Mouse (Mus musculus): ENCODE measurements at regions not wholly inside any gene's neighbourhood (a gene's known extent, or its start where the extent isn't known, plus 50 kb on each side); places are given as distances from the start of the nearest gene placed in this dataset.
"Not testable (repeated sequence)": the region's sequence is repeated elsewhere in the genome, so short reads cannot be mapped to it uniquely, and the experiment has no call there.

- H3K27ac ChIP-seq (ENCODE audit: low read depth), result no peak overlapping the region
These were observed 468.6 kb downstream of the Ets1 start for GRCm38 (mm10) chr9:33104623-33105074.

GRCm38 (mm10) chr9:33123841-33124240 is 487.8 kb downstream of the Ets1 start:
- H3K9ac ChIP-seq (replicated peaks; ENCODE audit: low read depth, low read length), result no peak overlapping the region
- H3K4me2 ChIP-seq (ENCODE audit: low read depth, low read length), result no peak overlapping the region
- no peaks in the 10 kb centered on the region for H3K27me3 ChIP-seq (ENCODE audit: control insufficient read depth, insufficient read depth, low read length)
- WGBS, result 82% methylated on average over 1 of the region's 1 CpGs
- no peak for DNase-seq (ENCODE audit: low spot score)
- H3K27ac ChIP-seq (ENCODE audit: low read depth), result no peak overlapping the region
- no peak for ATAC-seq (ENCODE audit: insufficient read depth, low read depth)
- H3K4me3 ChIP-seq (ENCODE audit: low read depth, low read length), result no peak overlapping the region
- H3K9me3 ChIP-seq (replicated peaks; ENCODE audit: control insufficient read depth, low read length), result no peaks in the 10 kb centered on the region
- no peak for TF ChIP-seq EP300 (IDR thresholded peaks at IDR 0.05; ENCODE audit: low read depth)
- no peak for TF ChIP-seq CTCF (IDR thresholded peaks at IDR 0.05; ENCODE audit: low read depth)
- no peaks in the 10 kb centered on the region for H3K4me1 ChIP-seq (ENCODE audit: control insufficient read depth, insufficient read depth)
- no peaks in the 10 kb centered on the region for H3K36me3 ChIP-seq (replicated peaks; ENCODE audit: control insufficient read depth, insufficient read depth, low read length)

More at GRCm38 (mm10) chr9:33104623-33105074, 468.6 kb downstream of the Ets1 start:
- H3K9me3 ChIP-seq (replicated peaks; ENCODE audit: control insufficient read depth, low read length), result no peaks in the 10 kb centered on the region
- TF ChIP-seq EP300 (IDR thresholded peaks at IDR 0.05; ENCODE audit: low read depth) (no peak), CTCF (IDR thresholded peaks at IDR 0.05; ENCODE audit: low read depth) (no peak)
- H3K4me1 ChIP-seq (ENCODE audit: control insufficient read depth, insufficient read depth), result peaks cover 14% of the 10 kb centered on the region; the same call in 1 of the 2 replicates
- H3K27me3 ChIP-seq (ENCODE audit: control insufficient read depth, insufficient read depth, low read length), result no peaks in the 10 kb centered on the region
- no peak for ATAC-seq (ENCODE audit: insufficient read depth, low read depth)
- H3K4me2 ChIP-seq (ENCODE audit: low read depth, low read length), result no peak overlapping the region
- no peaks in the 10 kb centered on the region for H3K36me3 ChIP-seq (replicated peaks; ENCODE audit: control insufficient read depth, insufficient read depth, low read length)
- DNase-seq (ENCODE audit: low spot score), result no peak
- H3K9ac ChIP-seq (replicated peaks; ENCODE audit: low read depth, low read length), result no peak overlapping the region
- H3K4me3 ChIP-seq (ENCODE audit: low read depth, low read length), result no peak overlapping the region
- 46% methylated on average over 3 of the region's 3 CpGs for WGBS

GRCm38 (mm10) chr9:33152186-33152585 is 516.2 kb downstream of the Ets1 start:
- no peaks in the 10 kb centered on the region for H3K27me3 ChIP-seq (ENCODE audit: control insufficient read depth, insufficient read depth, low read length)
- ATAC-seq (ENCODE audit: insufficient read depth, low read depth) (no peak), DNase-seq (ENCODE audit: low spot score) (no peak)
- H3K36me3 ChIP-seq (replicated peaks; ENCODE audit: control insufficient read depth, insufficient read depth, low read length), result no peaks in the 10 kb centered on the region
- no peak overlapping the region for H3K9ac ChIP-seq (replicated peaks; ENCODE audit: low read depth, low read length)
- no peak overlapping the region for H3K4me3 ChIP-seq (ENCODE audit: low read depth, low read length)
- H3K4me2 ChIP-seq (ENCODE audit: low read depth, low read length), result no peak overlapping the region
- no peaks in the 10 kb centered on the region for H3K4me1 ChIP-seq (ENCODE audit: control insufficient read depth, insufficient read depth)
- no peak overlapping the region for H3K27ac ChIP-seq (ENCODE audit: low read depth)
- no peaks in the 10 kb centered on the region for H3K9me3 ChIP-seq (replicated peaks; ENCODE audit: control insufficient read depth, low read length)
- WGBS, result 30% methylated on average over 1 of the region's 1 CpGs
- TF ChIP-seq CTCF (IDR thresholded peaks at IDR 0.05; ENCODE audit: low read depth), result no peak
- TF ChIP-seq EP300 (IDR thresholded peaks at IDR 0.05; ENCODE audit: low read depth), result no peak

- DNase-seq (ENCODE audit: low spot score), result no peak
- WGBS, result 66% methylated on average over 6 of the region's 6 CpGs
- TF ChIP-seq EP300 (IDR thresholded peaks at IDR 0.05; ENCODE audit: low read depth) (no peak), CTCF (IDR thresholded peaks at IDR 0.05; ENCODE audit: low read depth) (no peak)
These were observed 532.1 kb downstream of the Ets1 start for GRCm38 (mm10) chr9:33168159-33168558.

GRCm38 (mm10) chr9:33169093-33169492 is 533.1 kb downstream of the Ets1 start:
- H3K27me3 ChIP-seq (ENCODE audit: control insufficient read depth, insufficient read depth, low read length); H3K4me3 ChIP-seq (ENCODE audit: low read depth, low read length); H3K27ac ChIP-seq (ENCODE audit: low read depth); H3K9ac ChIP-seq (replicated peaks; ENCODE audit: low read depth, low read length); H3K4me2 ChIP-seq (ENCODE audit: low read depth, low read length); H3K9me3 ChIP-seq (replicated peaks; ENCODE audit: control insufficient read depth, low read length); DNase-seq (ENCODE audit: low spot score); ATAC-seq (ENCODE audit: insufficient read depth, low read depth); H3K36me3 ChIP-seq (replicated peaks; ENCODE audit: control insufficient read depth, insufficient read depth, low read length); H3K4me1 ChIP-seq (ENCODE audit: control insufficient read depth, insufficient read depth): not testable (repeated sequence)
- WGBS, result 58% methylated on average over 1 of the region's 1 CpGs

More at GRCm38 (mm10) chr9:33168159-33168558, 532.1 kb downstream of the Ets1 start:
- Histone ChIP-seq H3K9me3 (replicated peaks; ENCODE audit: control insufficient read depth, low read length) (no peaks in the 10 kb centered on the region), H3K27me3 (ENCODE audit: control insufficient read depth, insufficient read depth, low read length) (no peaks in the 10 kb centered on the region), H3K4me1 (ENCODE audit: control insufficient read depth, insufficient read depth) (no peaks in the 10 kb centered on the region), H3K4me2 (ENCODE audit: low read depth, low read length) (no peak overlapping the region), H3K9ac (replicated peaks; ENCODE audit: low read depth, low read length) (no peak overlapping the region), H3K4me3 (ENCODE audit: low read depth, low read length) (no peak overlapping the region), H3K36me3 (replicated peaks; ENCODE audit: control insufficient read depth, insufficient read depth, low read length) (no peaks in the 10 kb centered on the region), H3K27ac (ENCODE audit: low read depth) (no peak overlapping the region)
- no peak for ATAC-seq (ENCODE audit: insufficient read depth, low read depth)

GRCm38 (mm10) chr9:33180066-33180465 is 544.0 kb downstream of the Ets1 start:
- ATAC-seq (ENCODE audit: insufficient read depth, low read depth), result no peak
- Histone ChIP-seq H3K9me3 (replicated peaks; ENCODE audit: control insufficient read depth, low read length) (no peaks in the 10 kb centered on the region), H3K27me3 (ENCODE audit: control insufficient read depth, insufficient read depth, low read length) (no peaks in the 10 kb centered on the region), H3K36me3 (replicated peaks; ENCODE audit: control insufficient read depth, insufficient read depth, low read length) (no peaks in the 10 kb centered on the region), H3K4me3 (ENCODE audit: low read depth, low read length) (no peak overlapping the region), H3K27ac (ENCODE audit: low read depth) (no peak overlapping the region), H3K4me1 (ENCODE audit: control insufficient read depth, insufficient read depth) (no peaks in the 10 kb centered on the region), H3K4me2 (ENCODE audit: low read depth, low read length) (no peak overlapping the region), H3K9ac (replicated peaks; ENCODE audit: low read depth, low read length) (no peak overlapping the region)
- TF ChIP-seq EP300 (IDR thresholded peaks at IDR 0.05; ENCODE audit: low read depth) (no peak), CTCF (IDR thresholded peaks at IDR 0.05; ENCODE audit: low read depth) (no peak)
- DNase-seq (ENCODE audit: low spot score), result no peak
